Comparison of ENCODE assay signal across 8 mouse cellular contexts in the genomic region with DNA sequence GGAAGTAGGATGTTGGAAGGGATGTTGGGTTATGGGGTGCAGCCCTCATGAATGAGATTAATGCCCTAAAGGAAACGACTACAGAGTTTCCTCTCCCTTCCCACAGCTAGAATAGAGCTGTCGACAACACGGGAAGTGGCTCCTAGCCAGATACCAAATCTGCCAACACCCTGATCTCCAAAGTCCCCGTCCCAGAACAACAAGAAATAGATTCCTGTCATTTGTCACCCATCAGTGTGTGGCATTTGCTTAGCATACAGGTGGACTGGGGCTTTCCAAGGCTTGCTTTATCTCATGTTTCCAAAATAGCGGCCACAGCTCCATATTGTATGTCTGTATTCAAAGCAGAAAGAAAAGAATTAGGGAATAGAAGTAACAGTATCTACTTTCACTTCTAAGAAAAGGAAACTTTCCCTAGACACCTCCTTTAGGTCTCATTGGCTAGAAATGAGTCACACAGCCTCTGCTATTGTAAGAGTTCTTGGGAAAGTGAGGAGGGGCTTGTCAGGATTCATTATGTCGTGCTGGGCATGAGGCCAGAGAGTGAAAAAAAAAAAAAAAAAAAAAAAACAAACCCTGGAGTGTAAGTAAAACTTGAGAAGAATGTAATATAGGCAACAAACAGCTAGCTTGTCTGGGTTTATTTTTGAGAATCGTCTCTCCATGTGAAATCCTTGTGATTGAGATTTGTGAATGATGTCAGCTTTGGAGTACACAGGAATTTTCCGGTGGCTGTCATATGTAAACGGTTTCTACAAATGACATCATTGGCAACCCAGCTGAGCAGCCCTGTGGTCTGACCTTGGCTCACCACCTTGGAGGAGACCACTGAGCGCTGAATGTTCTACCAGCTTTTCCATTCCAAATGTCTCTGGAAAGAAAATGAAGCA.
DNase-seq lines count a peak whose midpoint lies in the region; ATAC-seq lines count a peak whose summit lies in the region.

No protein-coding gene starts in this region.

- H3K9ac ChIP-seq in heart, embryonic 16.5 days (ENCODE audit: low read length), result no peak overlapping the region

- 0 out of 2 replicates have a peak, but pooled peaks cover 5% of the 10 kb centered on the region for H3K9me3 ChIP-seq in heart, embryonic 16.5 days (replicated peaks; ENCODE audit: control insufficient read depth, low read length)

- ATAC-seq in heart, embryonic 16.5 days (replicated peaks; ENCODE audit: extremely low read depth, insufficient read depth, low FRiP score), result peak; percentile 77

- no peaks in the 10 kb centered on the region for H3K27me3 ChIP-seq in heart, embryonic 16.5 days (ENCODE audit: control insufficient read depth, insufficient read depth, low read length)

- no peak overlapping the region for H3K4me3 ChIP-seq in heart, embryonic 16.5 days (ENCODE audit: low read length)

- 16% methylated on average over 10 of the region's 10 CpGs for WGBS in heart, embryonic 16.5 days

- peaks cover 10% of the 10 kb centered on the region for H3K4me1 ChIP-seq in heart, embryonic 16.5 days (ENCODE audit: control insufficient read depth, insufficient read depth, low read length)

- no peaks in the 10 kb centered on the region for H3K36me3 ChIP-seq in heart, embryonic 16.5 days (ENCODE audit: control insufficient read depth, insufficient read depth)

- peak overlapping the region; percentile 50 for H3K4me2 ChIP-seq in heart, embryonic 16.5 days (ENCODE audit: low read depth, low read length)

- intact Hi-C loops in left cerebral cortex, postnatal 4 days (cut with DNase I), result no loop called here

- peak overlapping the region; percentile 92 for H3K27ac ChIP-seq in heart, embryonic 16.5 days (ENCODE audit: low read length)

- DNase-seq in right cerebral cortex, postnatal 4 days, result peak; percentile 30
- DNase-seq in right cerebral cortex, adult 18-20 months, result no peak
- peak; percentile 68 to 74 for DNase-seq in kidney, postnatal 36 days
- peak; percentile 89 for DNase-seq in retina, postnatal 1 day
- no peak for DNase-seq in left cerebral cortex, postnatal 4 days
- DNase-seq in thymus, postnatal 25 days, result no peak
- DNase-seq in natural killer cell, adult 2 months (ENCODE audit: low spot score in 2 of 2), result no peak

Comparison
In these comparisons a context has a peak if more than half of its experiments do, and no peak if none do; other contexts are left out.
1. DNase-seq: peak in right cerebral cortex, postnatal 4 days (single experiment), kidney, postnatal 36 days (2 of 2) and retina, postnatal 1 day (single experiment); none in right cerebral cortex, adult 18-20 months (single experiment), left cerebral cortex, postnatal 4 days (single experiment), thymus, postnatal 25 days (single experiment) and natural killer cell, adult 2 months (0 of 2).